Mouse (Mus musculus): ENCODE data around the gene Fkbp14. TPM values are rescaled to one million over a fixed set of nuclear protein-coding genes. Genes with fewer than 3 reads are reported as not detected.

Fkbp14 gene
- polyA plus RNA-seq, 1 experiment from 2014 or later, result 8.1 TPM

DNA sequence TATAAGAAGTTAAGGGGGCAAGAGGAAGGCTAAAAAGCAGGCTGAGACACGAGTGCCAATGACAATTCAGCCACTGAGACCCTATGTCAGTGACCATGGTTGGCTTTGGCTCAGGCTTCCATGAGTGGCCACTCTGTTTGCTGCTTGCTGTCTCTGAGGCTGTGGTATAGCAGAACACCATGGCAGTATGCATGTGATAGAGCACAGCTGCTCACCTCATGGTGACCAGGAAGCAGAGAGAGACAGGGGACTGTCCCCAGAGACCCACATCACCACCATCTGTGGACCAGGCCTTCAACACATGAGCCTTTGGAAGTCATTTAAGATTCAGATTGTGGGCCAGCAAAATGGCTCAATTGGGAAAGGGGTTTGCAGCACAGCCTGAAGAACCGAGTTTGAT, 53.5 kb downstream of the Fkbp14 start:
- Histone ChIP-seq H3K9ac (ENCODE audit: low read depth, low read length) (no peak overlapping the region), H3K4me1 (ENCODE audit: control insufficient read depth, insufficient read depth, low read length) (peaks cover 16% of the 10 kb centered on the region), H3K27ac (ENCODE audit: low read length) (no peak overlapping the region), H3K4me2 (ENCODE audit: low read length) (no peak overlapping the region), H3K4me3 (ENCODE audit: low read depth, low read length) (no peak overlapping the region), H3K9me3 (replicated peaks; ENCODE audit: control insufficient read depth, low read length, poor library complexity, severe bottlenecking) (no peaks in the 10 kb centered on the region), H3K36me3 (ENCODE audit: control insufficient read depth, insufficient read depth, low read length) (peaks cover 11% of the 10 kb centered on the region; the same call in 1 of the 2 replicates), H3K27me3 (ENCODE audit: control insufficient read depth, insufficient read depth, low read depth, low read length) (no peaks in the 10 kb centered on the region)
- 92% methylated on average over 2 of the region's 2 CpGs for WGBS
- no peak for ATAC-seq

GRCm38 (mm10) chr6:54542836-54543235, 54.3 kb downstream of the Fkbp14 start:
- Histone ChIP-seq H3K27ac (ENCODE audit: low read length) (no peak overlapping the region), H3K36me3 (ENCODE audit: control insufficient read depth, insufficient read depth, low read length) (peaks cover 11% of the 10 kb centered on the region; the same call in 1 of the 2 replicates), H3K4me3 (ENCODE audit: low read depth, low read length) (no peak overlapping the region), H3K4me1 (ENCODE audit: control insufficient read depth, insufficient read depth, low read length) (peaks cover 13% of the 10 kb centered on the region), H3K9me3 (replicated peaks; ENCODE audit: control insufficient read depth, low read length, poor library complexity, severe bottlenecking) (no peaks in the 10 kb centered on the region), H3K4me2 (ENCODE audit: low read length) (no peak overlapping the region), H3K27me3 (ENCODE audit: control insufficient read depth, insufficient read depth, low read depth, low read length) (no peaks in the 10 kb centered on the region), H3K9ac (ENCODE audit: low read depth, low read length) (no peak overlapping the region)
- ATAC-seq, result no peak
- 80% methylated on average over 7 of the region's 7 CpGs for WGBS

DNA sequence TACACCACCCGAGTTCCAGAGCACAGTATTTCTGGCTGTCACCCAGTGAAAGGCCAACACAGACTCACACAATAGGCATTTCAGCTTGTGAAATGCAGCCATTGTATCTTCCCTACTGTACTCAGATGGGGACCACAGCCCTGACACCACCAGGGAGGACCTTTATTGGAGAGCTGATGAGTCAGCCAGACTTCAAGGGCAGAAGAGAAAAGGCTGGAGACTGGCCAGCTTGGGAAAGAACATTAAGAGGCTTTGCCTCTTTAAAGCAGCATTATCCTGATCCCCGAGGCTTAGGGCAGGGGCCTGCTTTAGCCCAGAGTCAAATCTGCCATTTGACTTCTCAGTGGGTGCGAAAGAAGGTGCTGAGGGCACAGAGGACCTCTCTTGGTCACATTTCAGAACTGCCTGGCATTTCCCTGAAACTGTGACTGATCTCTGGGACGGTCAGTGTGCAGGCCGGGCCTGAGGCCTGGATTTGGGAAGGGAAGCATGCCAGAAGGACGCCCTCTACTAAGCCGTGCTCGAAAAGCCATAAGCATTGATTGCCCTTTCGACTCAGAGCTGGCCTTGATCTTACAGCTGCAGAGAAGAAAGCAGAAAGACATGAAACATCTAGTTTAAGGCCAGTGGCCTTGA, 56.7 kb downstream of the Fkbp14 start:
- no peaks in the 10 kb centered on the region for H3K9me3 ChIP-seq (replicated peaks; ENCODE audit: control insufficient read depth, low read length, poor library complexity, severe bottlenecking)
- H3K4me1 ChIP-seq (ENCODE audit: control insufficient read depth, insufficient read depth, low read length), result peaks cover 13% of the 10 kb centered on the region
- H3K27ac ChIP-seq (ENCODE audit: low read length), result peak overlapping the region; percentile 33; the same call in 1 of the 2 replicates
- ATAC-seq, result 0 out of 2 replicates have a peak, but pooled peaks have one; percentile 16
- H3K4me2 ChIP-seq (ENCODE audit: low read length), result no peak overlapping the region
- H3K4me3 ChIP-seq (ENCODE audit: low read depth, low read length), result no peak overlapping the region
- no peak overlapping the region for H3K9ac ChIP-seq (ENCODE audit: low read depth, low read length)
- H3K36me3 ChIP-seq (ENCODE audit: control insufficient read depth, insufficient read depth, low read length), result peaks cover 7% of the 10 kb centered on the region; the same call in 1 of the 2 replicates
- H3K27me3 ChIP-seq (ENCODE audit: control insufficient read depth, insufficient read depth, low read depth, low read length), result no peaks in the 10 kb centered on the region
- WGBS, result 23% methylated on average over 9 of the region's 9 CpGs

- no peak overlapping the region for H3K4me3 ChIP-seq (ENCODE audit: low read depth, low read length)
- peaks cover 7% of the 10 kb centered on the region; the same call in 1 of the 2 replicates for H3K36me3 ChIP-seq (ENCODE audit: control insufficient read depth, insufficient read depth, low read length)
- H3K4me1 ChIP-seq (ENCODE audit: control insufficient read depth, insufficient read depth, low read length), result peaks cover 13% of the 10 kb centered on the region
- ATAC-seq, result peak; percentile 26; the same call in 1 of the 2 replicates
- H3K9ac ChIP-seq (ENCODE audit: low read depth, low read length), result no peak overlapping the region
- H3K27me3 ChIP-seq (ENCODE audit: control insufficient read depth, insufficient read depth, low read depth, low read length), result no peaks in the 10 kb centered on the region
- H3K4me2 ChIP-seq (ENCODE audit: low read length), result no peak overlapping the region
- no peak overlapping the region for H3K27ac ChIP-seq (ENCODE audit: low read length)
- 75% methylated on average over 7 of the region's 7 CpGs for WGBS
- H3K9me3 ChIP-seq (replicated peaks; ENCODE audit: control insufficient read depth, low read length, poor library complexity, severe bottlenecking), result no peaks in the 10 kb centered on the region
Measured at GRCm38 (mm10) chr6:54539396-54539795, 57.7 kb downstream of the Fkbp14 start.

DNA sequence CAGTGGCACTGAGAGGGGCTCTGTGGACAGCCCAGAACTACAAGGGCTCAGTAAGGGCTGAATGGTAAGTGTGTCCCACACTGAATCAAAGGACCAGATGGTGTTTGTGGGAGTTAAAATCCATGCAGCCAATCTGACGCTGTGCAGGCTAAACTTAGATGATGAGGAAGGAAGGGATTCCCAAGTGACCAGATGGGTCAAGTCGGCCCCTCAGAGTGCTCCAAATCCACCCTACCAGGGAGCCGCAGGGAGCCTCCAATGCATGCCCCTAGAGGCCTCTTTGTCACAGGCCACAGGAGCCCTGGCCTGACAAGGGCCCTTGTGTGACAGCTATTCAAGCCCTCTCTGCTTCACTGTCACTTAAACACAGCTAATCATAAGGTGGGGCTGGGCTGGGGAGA, 58.3 kb downstream of the Fkbp14 start:
- WGBS, result 13% methylated on average over 3 of the region's 3 CpGs
- Histone ChIP-seq H3K9ac (ENCODE audit: low read depth, low read length) (no peak overlapping the region), H3K27ac (ENCODE audit: low read length) (no peak overlapping the region), H3K9me3 (replicated peaks; ENCODE audit: control insufficient read depth, low read length, poor library complexity, severe bottlenecking) (no peaks in the 10 kb centered on the region), H3K4me1 (ENCODE audit: control insufficient read depth, insufficient read depth, low read length) (peaks cover 13% of the 10 kb centered on the region), H3K36me3 (ENCODE audit: control insufficient read depth, insufficient read depth, low read length) (peaks cover 5% of the 10 kb centered on the region; the same call in 1 of the 2 replicates), H3K4me2 (ENCODE audit: low read length) (no peak overlapping the region), H3K27me3 (ENCODE audit: control insufficient read depth, insufficient read depth, low read depth, low read length) (no peaks in the 10 kb centered on the region), H3K4me3 (ENCODE audit: low read depth, low read length) (no peak overlapping the region)
- ATAC-seq, result 0 out of 2 replicates have a peak, but pooled peaks have one; percentile 16

DNA sequence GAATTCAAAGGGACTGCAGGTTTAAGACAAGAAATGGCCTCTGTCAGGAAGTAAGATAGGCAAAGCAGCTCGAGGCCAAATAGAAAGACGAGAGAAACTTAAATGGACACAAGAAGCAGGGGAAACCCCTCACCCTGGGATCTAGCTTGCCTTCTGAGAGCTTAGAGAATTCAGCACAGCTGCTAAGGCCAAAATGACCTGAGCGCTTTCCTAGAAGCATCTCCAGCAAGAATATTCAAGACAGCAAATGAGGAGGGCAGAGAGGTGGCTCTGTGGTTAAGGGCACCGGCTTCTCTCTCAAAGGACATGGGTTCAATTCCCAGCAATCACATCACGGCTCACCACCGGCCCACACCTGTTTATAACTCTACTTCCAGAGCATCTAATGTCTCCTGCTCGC, 60.1 kb downstream of the Fkbp14 start:
- Histone ChIP-seq H3K4me2 (ENCODE audit: low read length) (no peak overlapping the region), H3K9ac (ENCODE audit: low read depth, low read length) (no peak overlapping the region), H3K27me3 (ENCODE audit: control insufficient read depth, insufficient read depth, low read depth, low read length) (no peaks in the 10 kb centered on the region), H3K9me3 (replicated peaks; ENCODE audit: control insufficient read depth, low read length, poor library complexity, severe bottlenecking) (no peaks in the 10 kb centered on the region), H3K27ac (ENCODE audit: low read length) (no peak overlapping the region), H3K4me1 (ENCODE audit: control insufficient read depth, insufficient read depth, low read length) (peaks cover 13% of the 10 kb centered on the region), H3K4me3 (ENCODE audit: low read depth, low read length) (no peak overlapping the region), H3K36me3 (ENCODE audit: control insufficient read depth, insufficient read depth, low read length) (no peaks in the 10 kb centered on the region)
- 80% methylated on average over 7 of the region's 7 CpGs for WGBS
- ATAC-seq, result no peak

DNA sequence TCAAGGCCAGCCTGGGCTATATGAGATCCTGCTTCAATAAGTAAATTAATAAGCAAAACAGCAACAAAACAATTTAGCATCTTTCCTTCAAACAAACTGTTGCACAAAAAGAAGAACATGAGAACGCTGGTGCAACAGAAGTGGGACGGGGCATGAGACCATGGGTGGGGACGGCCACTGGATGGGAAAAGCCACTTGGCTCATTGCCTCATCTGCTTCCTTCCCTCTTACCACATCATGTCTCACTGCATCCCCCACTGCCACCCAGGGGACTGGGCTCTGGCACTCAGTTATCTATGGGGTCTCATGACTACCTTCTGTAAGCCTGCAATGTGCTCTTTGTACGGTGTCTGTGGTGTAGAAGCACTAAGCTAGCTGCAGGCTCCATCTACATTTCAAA, 61.6 kb downstream of the Fkbp14 start:
- 85% methylated on average over 4 of the region's 4 CpGs for WGBS
- Histone ChIP-seq H3K4me1 (ENCODE audit: control insufficient read depth, insufficient read depth, low read length) (peaks cover 21% of the 10 kb centered on the region), H3K9me3 (replicated peaks; ENCODE audit: control insufficient read depth, low read length, poor library complexity, severe bottlenecking) (no peaks in the 10 kb centered on the region)

GRCm38 (mm10) chr6:54531048-54531481, 66.0 kb downstream of the Fkbp14 start:
- peak; percentile 57 for ATAC-seq
- Histone ChIP-seq H3K4me3 (ENCODE audit: low read depth, low read length) (no peak overlapping the region), H3K27me3 (ENCODE audit: control insufficient read depth, insufficient read depth, low read depth, low read length) (no peaks in the 10 kb centered on the region), H3K27ac (ENCODE audit: low read length) (peak overlapping the region; percentile 65), H3K4me2 (ENCODE audit: low read length) (no peak overlapping the region), H3K36me3 (ENCODE audit: control insufficient read depth, insufficient read depth, low read length) (peaks cover 5% of the 10 kb centered on the region; the same call in 1 of the 2 replicates), H3K9me3 (replicated peaks; ENCODE audit: control insufficient read depth, low read length, poor library complexity, severe bottlenecking) (no peaks in the 10 kb centered on the region), H3K9ac (ENCODE audit: low read depth, low read length) (0 out of 2 replicates have a peak overlapping the region, but pooled peaks have one; percentile 24), H3K4me1 (ENCODE audit: control insufficient read depth, insufficient read depth, low read length) (peaks cover 8% of the 10 kb centered on the region; the same call in 1 of the 2 replicates)
- WGBS, result 35% methylated on average over 8 of the region's 8 CpGs

More for the DNA sequence above, 61.6 kb downstream of the Fkbp14 start:
- Histone ChIP-seq H3K27ac (ENCODE audit: low read length) (no peak overlapping the region), H3K4me3 (ENCODE audit: low read depth, low read length) (no peak overlapping the region), H3K36me3 (ENCODE audit: control insufficient read depth, insufficient read depth, low read length) (no peaks in the 10 kb centered on the region), H3K4me2 (ENCODE audit: low read length) (no peak overlapping the region), H3K9ac (ENCODE audit: low read depth, low read length) (no peak overlapping the region), H3K27me3 (ENCODE audit: control insufficient read depth, insufficient read depth, low read depth, low read length) (no peaks in the 10 kb centered on the region)
- no peak for ATAC-seq

DNA sequence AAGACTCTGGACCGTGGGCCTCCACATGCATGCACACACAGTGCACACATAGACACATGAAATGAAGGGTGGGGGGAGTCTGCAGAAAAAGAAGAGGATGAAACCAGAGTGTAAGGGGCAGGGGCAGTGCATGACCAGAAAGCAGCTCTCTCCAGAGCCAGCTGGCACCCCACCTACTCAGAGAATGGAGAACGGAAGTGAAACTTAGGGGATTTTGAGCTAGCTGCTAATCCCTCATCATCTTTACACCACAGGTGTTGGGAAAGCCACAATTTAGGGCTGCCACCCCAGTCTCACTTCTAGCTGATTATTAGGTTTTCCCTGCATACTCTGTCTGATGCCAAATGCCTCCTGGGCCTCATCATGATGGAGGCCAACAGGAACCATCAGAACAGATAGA, 66.9 kb downstream of the Fkbp14 start:
- WGBS, result 76% methylated on average over 2 of the region's 2 CpGs
- Histone ChIP-seq H3K27ac (ENCODE audit: low read length) (no peak overlapping the region), H3K4me2 (ENCODE audit: low read length) (no peak overlapping the region), H3K4me1 (ENCODE audit: control insufficient read depth, insufficient read depth, low read length) (peaks cover 8% of the 10 kb centered on the region; the same call in 1 of the 2 replicates), H3K9me3 (replicated peaks; ENCODE audit: control insufficient read depth, low read length, poor library complexity, severe bottlenecking) (no peaks in the 10 kb centered on the region), H3K27me3 (ENCODE audit: control insufficient read depth, insufficient read depth, low read depth, low read length) (no peaks in the 10 kb centered on the region), H3K9ac (ENCODE audit: low read depth, low read length) (no peak overlapping the region), H3K4me3 (ENCODE audit: low read depth, low read length) (no peak overlapping the region), H3K36me3 (ENCODE audit: control insufficient read depth, insufficient read depth, low read length) (peaks cover 5% of the 10 kb centered on the region; the same call in 1 of the 2 replicates)
- ATAC-seq, result no peak
